Mouse (Mus musculus): Measurements from ENCODE around the gene Sos1. TPM values are rescaled to one million over a fixed set of nuclear protein-coding genes. Genes with fewer than 3 reads are reported as not detected.
A peak's percentile ranks its signal among the peaks of the same experiment; 100 is the strongest.
"Not testable (repeated sequence)": the region's sequence is repeated elsewhere in the genome, so short reads cannot be mapped to it uniquely, and the experiment has no call there.

Sos1 gene
- polyA plus RNA-seq, 1 experiment from 2014 or later, result 3.5 TPM

GRCm38 (mm10) chr17:80418572-80419210, 61.6 kb downstream of the Sos1 start:
- WGBS, result 87% methylated on average over 10 of the region's 10 CpGs
- H3K9me3 ChIP-seq (replicated peaks; ENCODE audit: control insufficient read depth, low read length), result no peaks in the 10 kb centered on the region
- H3K4me3 ChIP-seq (replicated peaks; ENCODE audit: low read length), result no peak overlapping the region
- H3K9ac ChIP-seq (ENCODE audit: low read length), result no peak overlapping the region
- H3K36me3 ChIP-seq (ENCODE audit: control insufficient read depth, insufficient read depth, low read length), result peaks cover 18% of the 10 kb centered on the region; the same call in 1 of the 2 replicates
- no peak overlapping the region for H3K4me2 ChIP-seq (ENCODE audit: low read depth, low read length)
- H3K27ac ChIP-seq (ENCODE audit: low read length), result no peak overlapping the region
- no peaks in the 10 kb centered on the region for H3K4me1 ChIP-seq (ENCODE audit: control insufficient read depth, insufficient read depth, low read length)
- ATAC-seq (ENCODE audit: insufficient read depth, low FRiP score), result no peak
- no peaks in the 10 kb centered on the region for H3K27me3 ChIP-seq (ENCODE audit: control insufficient read depth, insufficient read depth, low read length)

GRCm38 (mm10) chr17:80411182-80411581, 69.1 kb downstream of the Sos1 start:
- no peaks in the 10 kb centered on the region for H3K9me3 ChIP-seq (replicated peaks; ENCODE audit: control insufficient read depth, low read length)
- peaks cover 20% of the 10 kb centered on the region for H3K36me3 ChIP-seq (ENCODE audit: control insufficient read depth, insufficient read depth, low read length)
- H3K9ac ChIP-seq (ENCODE audit: low read length), result no peak overlapping the region
- H3K27ac ChIP-seq (ENCODE audit: low read length), result no peak overlapping the region
- 69% methylated on average over 1 of the region's 1 CpGs for WGBS
- no peaks in the 10 kb centered on the region for H3K4me1 ChIP-seq (ENCODE audit: control insufficient read depth, insufficient read depth, low read length)
- no peak for ATAC-seq (ENCODE audit: insufficient read depth, low FRiP score)
- H3K4me2 ChIP-seq (ENCODE audit: low read depth, low read length), result no peak overlapping the region
- H3K27me3 ChIP-seq (ENCODE audit: control insufficient read depth, insufficient read depth, low read length), result no peaks in the 10 kb centered on the region
- H3K4me3 ChIP-seq (replicated peaks; ENCODE audit: low read length), result no peak overlapping the region

GRCm38 (mm10) chr17:80398243-80398642, 82.0 kb downstream of the Sos1 start:
- H3K27ac ChIP-seq (ENCODE audit: low read length), result no peak overlapping the region
- no peaks in the 10 kb centered on the region for H3K27me3 ChIP-seq (ENCODE audit: control insufficient read depth, insufficient read depth, low read length)
- WGBS, result 95% methylated on average over 7 of the region's 7 CpGs
- H3K36me3 ChIP-seq (ENCODE audit: control insufficient read depth, insufficient read depth, low read length), result peaks cover 4% of the 10 kb centered on the region; the same call in 1 of the 2 replicates
- no peak for ATAC-seq (ENCODE audit: insufficient read depth, low FRiP score)
- H3K9me3 ChIP-seq (replicated peaks; ENCODE audit: control insufficient read depth, low read length), result no peaks in the 10 kb centered on the region
- no peak overlapping the region for H3K9ac ChIP-seq (ENCODE audit: low read length)
- no peak overlapping the region for H3K4me2 ChIP-seq (ENCODE audit: low read depth, low read length)
- no peak overlapping the region for H3K4me3 ChIP-seq (replicated peaks; ENCODE audit: low read length)
- H3K4me1 ChIP-seq (ENCODE audit: control insufficient read depth, insufficient read depth, low read length), result no peaks in the 10 kb centered on the region

GRCm38 (mm10) chr17:80391423-80392403, 88.5 kb downstream of the Sos1 start:
- WGBS, result 11% methylated on average over 17 of the region's 17 CpGs
- ATAC-seq (ENCODE audit: insufficient read depth, low FRiP score), result peak; percentile 83
- Histone ChIP-seq H3K36me3 (ENCODE audit: control insufficient read depth, insufficient read depth, low read length) (no peaks in the 10 kb centered on the region), H3K4me3 (replicated peaks; ENCODE audit: low read length) (peak overlapping the region; percentile 50), H3K9ac (ENCODE audit: low read length) (peak overlapping the region; percentile 61), H3K27me3 (ENCODE audit: control insufficient read depth, insufficient read depth, low read length) (no peaks in the 10 kb centered on the region), H3K4me2 (ENCODE audit: low read depth, low read length) (peak overlapping the region; percentile 72), H3K4me1 (ENCODE audit: control insufficient read depth, insufficient read depth, low read length) (no peaks in the 10 kb centered on the region), H3K27ac (ENCODE audit: low read length) (no peak overlapping the region), H3K9me3 (replicated peaks; ENCODE audit: control insufficient read depth, low read length) (no peaks in the 10 kb centered on the region)

- no peak for ATAC-seq (ENCODE audit: insufficient read depth, low FRiP score)
- 66% methylated on average over 10 of the region's 10 CpGs for whole genome bisulfite sequencing
- no peaks in the 10 kb centered on the region for H3K9me3 ChIP-seq (replicated peaks; ENCODE audit: control insufficient read depth, low read length)
- no peak overlapping the region for H3K4me2 ChIP-seq (ENCODE audit: low read depth, low read length)
- H3K36me3 ChIP-seq (ENCODE audit: control insufficient read depth, insufficient read depth, low read length), result no peaks in the 10 kb centered on the region
- no peaks in the 10 kb centered on the region for H3K4me1 ChIP-seq (ENCODE audit: control insufficient read depth, insufficient read depth, low read length)
- no peak overlapping the region for H3K4me3 ChIP-seq (replicated peaks; ENCODE audit: low read length)
- no peak overlapping the region for H3K9ac ChIP-seq (ENCODE audit: low read length)
- H3K27me3 ChIP-seq (ENCODE audit: control insufficient read depth, insufficient read depth, low read length), result no peaks in the 10 kb centered on the region
- H3K27ac ChIP-seq (ENCODE audit: low read length), result no peak overlapping the region
These were observed 90.2 kb downstream of the Sos1 start for GRCm38 (mm10) chr17:80390024-80390423.

- Histone ChIP-seq H3K4me1 (ENCODE audit: control insufficient read depth, insufficient read depth, low read length) (no peaks in the 10 kb centered on the region), H3K27ac (ENCODE audit: low read length) (no peak overlapping the region), H3K4me2 (ENCODE audit: low read depth, low read length) (no peak overlapping the region), H3K4me3 (replicated peaks; ENCODE audit: low read length) (no peak overlapping the region), H3K27me3 (ENCODE audit: control insufficient read depth, insufficient read depth, low read length) (no peaks in the 10 kb centered on the region), H3K9me3 (replicated peaks; ENCODE audit: control insufficient read depth, low read length) (no peaks in the 10 kb centered on the region), H3K9ac (ENCODE audit: low read length) (no peak overlapping the region), H3K36me3 (ENCODE audit: control insufficient read depth, insufficient read depth, low read length) (no peaks in the 10 kb centered on the region)
- no peak for ATAC-seq (ENCODE audit: insufficient read depth, low FRiP score)
- 74% methylated on average over 1 of the region's 1 CpGs for WGBS
These were observed 94.6 kb downstream of the Sos1 start for GRCm38 (mm10) chr17:80385671-80386070.

- not testable (repeated sequence) for H3K27me3 ChIP-seq (ENCODE audit: control insufficient read depth, insufficient read depth, low read length); H3K4me3 ChIP-seq (replicated peaks; ENCODE audit: low read length); H3K27ac ChIP-seq (ENCODE audit: low read length); H3K4me2 ChIP-seq (ENCODE audit: low read depth, low read length); H3K9me3 ChIP-seq (replicated peaks; ENCODE audit: control insufficient read depth, low read length); H3K36me3 ChIP-seq (ENCODE audit: control insufficient read depth, insufficient read depth, low read length); H3K9ac ChIP-seq (ENCODE audit: low read length); H3K4me1 ChIP-seq (ENCODE audit: control insufficient read depth, insufficient read depth, low read length); ATAC-seq (ENCODE audit: insufficient read depth, low FRiP score)
These were observed 101.9 kb downstream of the Sos1 start for GRCm38 (mm10) chr17:80378386-80378785.

DNA sequence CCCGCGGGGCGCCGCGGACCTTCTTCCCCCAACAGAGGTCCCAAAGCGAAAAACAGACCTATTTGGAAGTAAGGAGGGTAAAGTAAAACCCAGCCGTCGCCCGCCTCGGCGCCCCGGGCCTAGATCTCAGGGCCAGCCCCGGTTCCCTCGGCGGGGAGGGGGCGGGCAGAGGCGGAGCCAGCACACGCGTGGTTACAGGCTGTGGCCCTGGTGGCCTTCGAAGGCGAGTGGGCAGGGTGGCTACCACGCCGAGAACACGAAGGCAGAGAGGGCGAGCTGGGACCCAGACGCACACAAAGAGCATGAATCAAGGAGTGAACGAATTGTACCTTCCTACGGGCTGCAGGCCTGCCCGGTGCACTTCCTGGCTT, 106.5 kb downstream of the Sos1 start:
- peaks cover 7% of the 10 kb centered on the region; the same call in 1 of the 2 replicates for H3K4me1 ChIP-seq (ENCODE audit: control insufficient read depth, insufficient read depth, low read length)
- H3K27me3 ChIP-seq (ENCODE audit: control insufficient read depth, insufficient read depth, low read length), result 0 out of 2 replicates have a peak, but pooled peaks cover 4% of the 10 kb centered on the region
- peak overlapping the region; percentile 53 for H3K4me3 ChIP-seq (replicated peaks; ENCODE audit: low read length)
- peak overlapping the region; percentile 71 for H3K9ac ChIP-seq (ENCODE audit: low read length)
- H3K9me3 ChIP-seq (replicated peaks; ENCODE audit: control insufficient read depth, low read length), result no peaks in the 10 kb centered on the region
- peak; percentile 72; the same call in 1 of the 2 replicates for ATAC-seq (ENCODE audit: insufficient read depth, low FRiP score)
- H3K27ac ChIP-seq (ENCODE audit: low read length), result no peak overlapping the region
- WGBS, result 19% methylated on average over 29 of the region's 29 CpGs
- H3K4me2 ChIP-seq (ENCODE audit: low read depth, low read length), result peak overlapping the region; percentile 87
- no peaks in the 10 kb centered on the region for H3K36me3 ChIP-seq (ENCODE audit: control insufficient read depth, insufficient read depth, low read length)

Data from stomach, embryonic 16.5 days (tissue).